In genomic region chr1:172651288-172651987, GRCm38 (mm10) we compare ENCODE assay signal across 25 mouse cellular contexts. TPM values are rescaled to one million over a fixed set of nuclear protein-coding genes. Genes with fewer than 3 reads are reported as not detected.
DNase-seq lines count a peak whose midpoint lies in the region; ATAC-seq and TF ChIP-seq lines count a peak whose summit lies in the region.
"Had no signal": no experiment of that assay in that cellular context is flagged by ENCODE, and none has a peak within 500 bp of the region (broad histone marks: within the 10 kb centered on the region; RNA-seq: fewer than 3 reads in every experiment).

No protein-coding gene starts in this region.

- peak; percentile 26 for DNase-seq in gastrocnemius, adult 2 months
- DNase-seq in gastrocnemius, adult 18-20 months (ENCODE audit: low spot score), result no peak
- DNase-seq in kidney, postnatal 0 days (ENCODE audit: low spot score), result no peak
- no peak for DNase-seq in kidney, postnatal 14 days
- DNase-seq in midbrain, embryonic 11.5 days (ENCODE audit: low spot score, missing footprints), result peak; percentile 37
- DNase-seq in midbrain, postnatal 0 days (ENCODE audit: low spot score), result no peak
- no peak for DNase-seq in heart, adult 11 months
- no peak for DNase-seq in adrenal gland, adult 2 months
- DNase-seq: adrenal gland, postnatal 14 days; B cell, adult 2 months; cerebellum, adult 18-20 months; cerebellum, adult 9-11 months; cerebellum, postnatal 36 days; heart, postnatal 36 days had no signal

- H3K36me3 ChIP-seq in kidney, postnatal 0 days (ENCODE audit: insufficient read depth, low read length), result no peaks in the 10 kb centered on the region
- no peaks in the 10 kb centered on the region for H3K36me3 ChIP-seq in midbrain, embryonic 11.5 days (ENCODE audit: control insufficient read depth, insufficient read depth, low read length)
- no peaks in the 10 kb centered on the region for H3K36me3 ChIP-seq in midbrain, postnatal 0 days (ENCODE audit: insufficient read depth, low read length)
- H3K36me3 ChIP-seq: embryonic facial prominence, embryonic 13.5 days; forebrain, embryonic 12.5 days; G1E; heart, embryonic 13.5 days had no signal

- no peak overlapping the region for H3K4me2 ChIP-seq in kidney, postnatal 0 days (ENCODE audit: low read length)
- H3K4me2 ChIP-seq in midbrain, embryonic 11.5 days, result no peak overlapping the region
- no peak overlapping the region for H3K4me2 ChIP-seq in midbrain, postnatal 0 days (ENCODE audit: low read depth, low read length, poor library complexity, severe bottlenecking)
- H3K4me2 ChIP-seq: embryonic facial prominence, embryonic 13.5 days; forebrain, embryonic 12.5 days had no signal

- WGBS in kidney, postnatal 0 days, result 36% methylated on average over 10 of the region's 10 CpGs
- WGBS in midbrain, embryonic 11.5 days, result 85% methylated on average over 10 of the region's 10 CpGs
- 88% methylated on average over 10 of the region's 10 CpGs for WGBS in midbrain, postnatal 0 days

- no peak for TF ChIP-seq CTCF in gastrocnemius, adult 2 months (IDR thresholded peaks at IDR 0.05)
- TF ChIP-seq CTCF in kidney, postnatal 0 days (IDR thresholded peaks at IDR 0.05; ENCODE audit: low read depth), result no peak
- TF ChIP-seq CTCF in midbrain, postnatal 0 days (IDR thresholded peaks at IDR 0.05), result no peak

- intact Hi-C loops in gastrocnemius, adult 2 months (cut with DNase I), result no loop called here

- ATAC-seq in kidney, postnatal 0 days (replicated peaks; ENCODE audit: low FRiP score, low read depth), result peak; percentile 31; the same call in 1 of the 2 replicates
- no peak for ATAC-seq in midbrain, embryonic 11.5 days (ENCODE audit: low FRiP score)
- no peak for ATAC-seq in midbrain, postnatal 0 days (ENCODE audit: low FRiP score)
- ATAC-seq: CD4-positive, CD25-positive, alpha-beta regulatory T cell, adult 4 months; forebrain, embryonic 16.5 days had no signal

- peak overlapping the region; percentile 49 for H3K4me3 ChIP-seq in gastrocnemius, adult 2 months
- no peak overlapping the region for H3K4me3 ChIP-seq in kidney, postnatal 0 days (replicated peaks; ENCODE audit: low read depth, low read length)
- H3K4me3 ChIP-seq in midbrain, embryonic 11.5 days (ENCODE audit: low read depth, low read length), result no peak overlapping the region
- H3K4me3 ChIP-seq in midbrain, postnatal 0 days (ENCODE audit: low read depth, low read length), result no peak overlapping the region
- H3K4me3 ChIP-seq: embryonic facial prominence, embryonic 13.5 days; forebrain, embryonic 12.5 days; heart, embryonic 13.5 days had no signal

- no peaks in the 10 kb centered on the region for H3K27me3 ChIP-seq in kidney, postnatal 0 days (ENCODE audit: insufficient read depth, low read length)
- H3K27me3 ChIP-seq in midbrain, embryonic 11.5 days (ENCODE audit: control insufficient read depth, insufficient read depth, low read length), result no peaks in the 10 kb centered on the region
- H3K27me3 ChIP-seq in midbrain, postnatal 0 days (ENCODE audit: insufficient read depth, low read length), result no peaks in the 10 kb centered on the region
- H3K27me3 ChIP-seq: embryonic facial prominence, embryonic 13.5 days; forebrain, embryonic 12.5 days; heart, embryonic 13.5 days had no signal

- no peaks in the 10 kb centered on the region for H3K9me3 ChIP-seq in kidney, postnatal 0 days (replicated peaks; ENCODE audit: low read length)
- H3K9me3 ChIP-seq in midbrain, embryonic 11.5 days (ENCODE audit: control insufficient read depth, low read length), result no peaks in the 10 kb centered on the region
- no peaks in the 10 kb centered on the region for H3K9me3 ChIP-seq in midbrain, postnatal 0 days (ENCODE audit: low read length)
- H3K9me3 ChIP-seq: embryonic facial prominence, embryonic 13.5 days; forebrain, embryonic 12.5 days; heart, embryonic 13.5 days had no signal

- H3K9ac ChIP-seq in kidney, postnatal 0 days (ENCODE audit: low read depth, low read length), result no peak overlapping the region
- no peak overlapping the region for H3K9ac ChIP-seq in midbrain, embryonic 11.5 days (ENCODE audit: low read length)
- no peak overlapping the region for H3K9ac ChIP-seq in midbrain, postnatal 0 days (replicated peaks; ENCODE audit: low read length, poor library complexity, severe bottlenecking)
- H3K9ac ChIP-seq: embryonic facial prominence, embryonic 13.5 days; forebrain, embryonic 12.5 days; heart, embryonic 13.5 days had no signal

- peaks cover 3% of the 10 kb centered on the region; the same call in 1 of the 2 replicates for H3K4me1 ChIP-seq in kidney, postnatal 0 days (replicated peaks; ENCODE audit: insufficient read depth, low read length)
- H3K4me1 ChIP-seq in midbrain, embryonic 11.5 days (ENCODE audit: control insufficient read depth, insufficient read depth, low read length), result no peaks in the 10 kb centered on the region
- H3K4me1 ChIP-seq in midbrain, postnatal 0 days (ENCODE audit: insufficient read depth, low read length), result 0 out of 2 replicates have a peak, but pooled peaks cover 4% of the 10 kb centered on the region

- H3K27ac ChIP-seq in gastrocnemius, adult 2 months, result peak overlapping the region; percentile 78
- H3K27ac ChIP-seq in kidney, postnatal 0 days, result no peak overlapping the region
- H3K27ac ChIP-seq in midbrain, embryonic 11.5 days (ENCODE audit: low read depth, low read length), result no peak overlapping the region
- no peak overlapping the region for H3K27ac ChIP-seq in midbrain, postnatal 0 days (ENCODE audit: low read depth, low read length)
- H3K27ac ChIP-seq: embryonic facial prominence, embryonic 13.5 days; forebrain, embryonic 12.5 days; heart, embryonic 13.5 days had no signal

RNA-seq across cellular contexts. Expression of gene Dusp23, which starts 18.7 kb away (rescaled TPM):
- 10 to 100 TPM; 32.4 to 33.4 TPM for total RNA-seq in gastrocnemius, adult 2 months (2021)
- 10 to 100 TPM; 29.9 to 35.1 TPM for total RNA-seq in gastrocnemius, adult 18-20 months (2021)
- polyA plus RNA-seq in kidney, postnatal 0 days (2015; fragmentation: Nextera tagmentation; extraction: Ambion mirVana), result 27.0 and 27.4 TPM in 2 replicates
- 6.5 and 7.4 TPM in 2 replicates for polyA plus RNA-seq in midbrain, embryonic 11.5 days (2014; fragmentation: Nextera tagmentation; extraction: Ambion mirVana)
- 1.8 and 3.3 TPM in 2 replicates for total RNA-seq in midbrain, postnatal 0 days (2014; rRNA removed)
- 7.2 and 8.3 TPM in 2 replicates for polyA plus RNA-seq in midbrain, postnatal 0 days (2015; fragmentation: Nextera tagmentation; extraction: Ambion mirVana)
- 1 to 10 TPM; 7.0 to 7.3 TPM for total RNA-seq in adrenal gland, adult 2 months (2021)
- polyA plus RNA-seq in adrenal gland, adult 2 months (2012; rRNA removed), result 29.4 and 32.0 TPM in 2 replicates
- total RNA-seq: G1E had no signal
- polyA plus RNA-seq: G1E had no signal

RNA-seq across cellular contexts. Expression of gene Crp, which starts 46.4 kb away (rescaled TPM):
- under 1 TPM in 1 of 2 experiments, not detected in 1; 0.14 TPM for total RNA-seq in gastrocnemius, adult 2 months (2021)
- not detected for total RNA-seq in gastrocnemius, adult 18-20 months (2021)
- 0.08 TPM in 1 of 2 replicates, not detected in the other for polyA plus RNA-seq in kidney, postnatal 0 days (2015; fragmentation: Nextera tagmentation; extraction: Ambion mirVana)
- polyA plus RNA-seq in midbrain, embryonic 11.5 days (2014; fragmentation: Nextera tagmentation; extraction: Ambion mirVana), result not detected in 2 replicates
- not detected in 2 replicates for total RNA-seq in midbrain, postnatal 0 days (2014; rRNA removed)
- not detected in 2 replicates for polyA plus RNA-seq in midbrain, postnatal 0 days (2015; fragmentation: Nextera tagmentation; extraction: Ambion mirVana)
- 1 to 10 TPM in 1 of 2 experiments, not detected in 1; 1.0 TPM for total RNA-seq in adrenal gland, adult 2 months (2021)
- not detected in 2 replicates for polyA plus RNA-seq in adrenal gland, adult 2 months (2012; rRNA removed)
- total RNA-seq: gastrocnemius, postnatal 25 days; granulocyte monocyte progenitor cell, adult 5-6 weeks; heart, postnatal 36 days had no signal
- polyA plus RNA-seq: CD4-positive, CD25-positive, alpha-beta regulatory T cell, adult 4 months; embryonic facial prominence, embryonic 13.5 days; forebrain, embryonic 12.5 days; forebrain, embryonic 16.5 days; frontal cortex, adult 2 months; G1E; heart, postnatal 0 days; hindbrain, embryonic 11.5 days had no signal

RNA-seq across cellular contexts. Expression of gene Fcrl6, which starts 49.1 kb away (rescaled TPM):
- total RNA-seq in gastrocnemius, adult 2 months (2021), result not detected
- not detected for total RNA-seq in gastrocnemius, adult 18-20 months (2021)
- polyA plus RNA-seq in kidney, postnatal 0 days (2015; fragmentation: Nextera tagmentation; extraction: Ambion mirVana), result not detected in 2 replicates
- polyA plus RNA-seq in midbrain, embryonic 11.5 days (2014; fragmentation: Nextera tagmentation; extraction: Ambion mirVana), result 0.12 and 0.20 TPM in 2 replicates
- 0.16 TPM in 1 of 2 replicates, not detected in the other for total RNA-seq in midbrain, postnatal 0 days (2014; rRNA removed)
- polyA plus RNA-seq in midbrain, postnatal 0 days (2015; fragmentation: Nextera tagmentation; extraction: Ambion mirVana), result 0.10 and 0.11 TPM in 2 replicates
- not detected for total RNA-seq in adrenal gland, adult 2 months (2021)
- not detected in 2 replicates for polyA plus RNA-seq in adrenal gland, adult 2 months (2012; rRNA removed)
- total RNA-seq: adrenal gland, postnatal 14 days; G1E; gastrocnemius, postnatal 25 days; granulocyte monocyte progenitor cell, adult 5-6 weeks; heart, postnatal 36 days had no signal
- polyA plus RNA-seq: CD4-positive, CD25-positive, alpha-beta regulatory T cell, adult 4 months; forebrain, embryonic 16.5 days; G1E; heart, embryonic 13.5 days; heart, postnatal 0 days had no signal

Comparison
In these comparisons a context has a peak if more than half of its experiments do, and no peak if none do; other contexts are left out.
1. DNase-seq: peak in gastrocnemius, adult 2 months (single experiment) and midbrain, embryonic 11.5 days (single experiment); none in gastrocnemius, adult 18-20 months (single experiment), kidney, postnatal 0 days (single experiment), kidney, postnatal 14 days (single experiment), midbrain, postnatal 0 days (single experiment), heart, adult 11 months (single experiment) and adrenal gland, adult 2 months (single experiment).